Mouse (Mus musculus) embryonic fibroblast, embryonic 13.5 days (primary cell): ENCODE results near the gene Il1rapl2. TPM values are rescaled to one million over a fixed set of nuclear protein-coding genes. Genes with fewer than 3 reads are reported as not detected.

ENCODE experiments used
- H3K27ac ChIP-seq: 2 replicates; pipeline ENCODE4 v1.5.1; 2012; ENCODE audit warnings: low read length, control low read depth, inconsistent platforms; ENCODE audit not compliant: insufficient read depth
- H3K4me1 ChIP-seq: 2 replicates; pipeline ENCODE4 v1.6.1; 2011; ENCODE audit warnings: low read length; ENCODE audit not compliant: control insufficient read depth, insufficient read depth
- H3K4me3 ChIP-seq: 2 replicates; pipeline ENCODE4 v1.5.1; 2011; ENCODE audit warnings: mild to moderate bottlenecking, control low read depth, low read length; ENCODE audit not compliant: insufficient read depth
- CTCF ChIP-seq: IDR thresholded peaks from 2 replicates; pipeline ENCODE4 v1.5.1; 2011; ENCODE audit warnings: mild to moderate bottlenecking, control low read depth, low read length, moderate library complexity, borderline replicate concordance; ENCODE audit not compliant: insufficient read depth
- POLR2A ChIP-seq: IDR thresholded peaks from 2 replicates; pipeline ENCODE4 v1.6.1; 2011; ENCODE audit warnings: low read depth, mild to moderate bottlenecking, control low read depth, low read length, moderate library complexity
- polyA plus RNA-seq: library from polyadenylated mRNA; stranded (reverse); fragments of >200 nt; gene quantifications from 2 replicates; pipeline ENCODE4 v1.2.4, GENCODE M21; 2011; ENCODE audit warnings: low read depth; ENCODE audit not compliant: missing spikeins, insufficient read length

Gene Il1rapl2
- polyA plus RNA-seq, 1 experiment, result not detected

GRCm38 (mm10) chrX:137805484-137806200 lies 235.2 kb downstream of the Il1rapl2 start:
- TF ChIP-seq CTCF, result no peak
- Histone ChIP-seq H3K27ac (no peak overlapping the region), H3K4me1 (no peaks in the 10 kb centered on the region), H3K4me3 (no peak overlapping the region)

- no peak for TF ChIP-seq POLR2A
- no peak for TF ChIP-seq CTCF
- H3K4me3 ChIP-seq, result no peak overlapping the region
Measured at GRCm38 (mm10) chrX:137806231-137807114, 236.1 kb downstream of the Il1rapl2 start.

GRCm38 (mm10) chrX:137809526-137809925 lies 239.1 kb downstream of the Il1rapl2 start:
- TF ChIP-seq CTCF (no peak), POLR2A (no peak)
- H3K4me1 ChIP-seq, result no peaks in the 10 kb centered on the region
- H3K27ac ChIP-seq, result no peak overlapping the region
- H3K4me3 ChIP-seq, result no peak overlapping the region

More at GRCm38 (mm10) chrX:137806231-137807114, 236.1 kb downstream of the Il1rapl2 start:
- Histone ChIP-seq H3K27ac (no peak overlapping the region), H3K4me1 (no peaks in the 10 kb centered on the region)

- no peak overlapping the region for H3K4me3 ChIP-seq
Measured at GRCm38 (mm10) chrX:137812151-137812550, 241.7 kb downstream of the Il1rapl2 start.

GRCm38 (mm10) chrX:137848936-137849335 lies 278.5 kb downstream of the Il1rapl2 start:
- TF ChIP-seq CTCF (no peak), POLR2A (no peak)
- no peak overlapping the region for H3K4me3 ChIP-seq
- no peaks in the 10 kb centered on the region for H3K4me1 ChIP-seq
- H3K27ac ChIP-seq, result no peak overlapping the region

More at GRCm38 (mm10) chrX:137812151-137812550, 241.7 kb downstream of the Il1rapl2 start:
- Histone ChIP-seq H3K27ac (no peak overlapping the region), H3K4me1 (no peaks in the 10 kb centered on the region)
- TF ChIP-seq POLR2A, result no peak
- no peak for TF ChIP-seq CTCF

GRCm38 (mm10) chrX:137923490-137923889 lies 353.1 kb downstream of the Il1rapl2 start:
- no peaks in the 10 kb centered on the region for H3K4me1 ChIP-seq
- H3K4me3 ChIP-seq, result no peak overlapping the region
- TF ChIP-seq CTCF (no peak), POLR2A (no peak)
- H3K27ac ChIP-seq, result no peak overlapping the region

GRCm38 (mm10) chrX:137926835-137927234 lies 356.4 kb downstream of the Il1rapl2 start:
- no peaks in the 10 kb centered on the region for H3K4me1 ChIP-seq
- no peak overlapping the region for H3K4me3 ChIP-seq
- TF ChIP-seq POLR2A (no peak), CTCF (no peak)
- no peak overlapping the region for H3K27ac ChIP-seq

- no peak overlapping the region for H3K27ac ChIP-seq
- TF ChIP-seq POLR2A, result no peak
- TF ChIP-seq CTCF, result no peak
- no peak overlapping the region for H3K4me3 ChIP-seq
- H3K4me1 ChIP-seq, result no peaks in the 10 kb centered on the region
Measured at GRCm38 (mm10) chrX:137947741-137948140, 377.3 kb downstream of the Il1rapl2 start.

GRCm38 (mm10) chrX:137971306-137971705 lies 400.9 kb downstream of the Il1rapl2 start:
- H3K4me1 ChIP-seq, result no peaks in the 10 kb centered on the region
- TF ChIP-seq POLR2A (no peak), CTCF (no peak)
- no peak overlapping the region for H3K27ac ChIP-seq
- no peak overlapping the region for H3K4me3 ChIP-seq

- H3K27ac ChIP-seq, result no peak overlapping the region
- H3K4me1 ChIP-seq, result no peaks in the 10 kb centered on the region
- TF ChIP-seq CTCF (no peak), POLR2A (no peak)
- no peak overlapping the region for H3K4me3 ChIP-seq
Measured at GRCm38 (mm10) chrX:138043113-138043512, 472.7 kb downstream of the Il1rapl2 start.
